Mouse (Mus musculus) cortical plate, adult 2 months (tissue): ENCODE measurements around the gene Pomp. TPM values are rescaled to one million over a fixed set of nuclear protein-coding genes. Genes with fewer than 3 reads are reported as not detected.
A peak's percentile ranks its signal among the peaks of the same experiment; 100 is the strongest.

Source experiments
- H3K27ac ChIP-seq: fragments of 200-500 bp; 2 replicates; pipeline ENCODE4 v1.5.1; 2012; ENCODE audit warnings: low read length, control low read depth, inconsistent platforms; ENCODE audit not compliant: insufficient read depth
- H3K4me1 ChIP-seq: fragments of 200-500 bp; 2 replicates; pipeline ENCODE4 v1.6.1; 2011; ENCODE audit warnings: low read length; ENCODE audit not compliant: control insufficient read depth, insufficient read depth
- H3K4me3 ChIP-seq: fragments of 200-500 bp; 2 replicates; pipeline ENCODE4 v1.5.1; 2011; ENCODE audit warnings: mild to moderate bottlenecking, low read length, control low read depth; ENCODE audit not compliant: insufficient read depth
- CTCF ChIP-seq: fragments of 200-500 bp; IDR thresholded peaks from 2 replicates; pipeline ENCODE4 v1.5.1; 2011; ENCODE audit warnings: mild to moderate bottlenecking, control low read depth, low read length; ENCODE audit not compliant: insufficient read depth; ENCODE audit errors: extremely low read depth
- POLR2A ChIP-seq: fragments of 200-500 bp; IDR thresholded peaks from 2 replicates; pipeline ENCODE4 v1.6.1; 2011; ENCODE audit warnings: mild to moderate bottlenecking, low read length, control low read depth; ENCODE audit not compliant: insufficient read depth; ENCODE audit errors: extremely low read depth
- polyA plus RNA-seq: library from polyadenylated mRNA; depleted of rRNA; stranded (reverse); fragments of >200 nt; gene quantifications from 2 replicates; pipeline ENCODE4 v1.2.3, GENCODE M21; 2012; rRNA removed

The Pomp gene
- polyA plus RNA-seq, result 212 TPM in 2 replicates

- Histone ChIP-seq H3K4me1 (peaks cover 5% of the 10 kb centered on the region; the same call in 1 of the 2 replicates), H3K4me3 (peak within 1 kb of the TSS; percentile 94), H3K27ac (peak within 1 kb of the TSS; percentile 98)
- TF ChIP-seq POLR2A (peak; percentile 72), CTCF (no peak)
Measured at GRCm38 (mm10) chr5:147860449-147861261, at the start of gene Pomp. TSS of gene Pomp (plus strand) at chr5:147860461.

GRCm38 (mm10) chr5:147812255-147813040 is 47.8 kb upstream of the Pomp start:
- no peak overlapping the region for H3K27ac ChIP-seq
- H3K4me3 ChIP-seq, result no peak overlapping the region
- no peak for TF ChIP-seq POLR2A
- no peak for TF ChIP-seq CTCF
- no peaks in the 10 kb centered on the region for H3K4me1 ChIP-seq

- no peak overlapping the region for H3K4me3 ChIP-seq
- no peak for TF ChIP-seq POLR2A
- TF ChIP-seq CTCF, result no peak
- no peak overlapping the region for H3K27ac ChIP-seq
- no peaks in the 10 kb centered on the region for H3K4me1 ChIP-seq
Measured at GRCm38 (mm10) chr5:147814971-147815370, 45.3 kb upstream of the Pomp start.

- Histone ChIP-seq H3K4me1 (no peaks in the 10 kb centered on the region), H3K4me3 (no peak overlapping the region), H3K27ac (no peak overlapping the region)
- TF ChIP-seq POLR2A (no peak), CTCF (no peak)
Measured at GRCm38 (mm10) chr5:147815592-147815991, 44.7 kb upstream of the Pomp start.

GRCm38 (mm10) chr5:147816465-147816864 is 43.8 kb upstream of the Pomp start:
- H3K4me1 ChIP-seq, result no peaks in the 10 kb centered on the region
- H3K4me3 ChIP-seq, result no peak overlapping the region
- no peak for TF ChIP-seq POLR2A
- TF ChIP-seq CTCF, result no peak
- H3K27ac ChIP-seq, result no peak overlapping the region

- H3K27ac ChIP-seq, result no peak overlapping the region
- H3K4me3 ChIP-seq, result no peak overlapping the region
- TF ChIP-seq POLR2A (no peak), CTCF (no peak)
- H3K4me1 ChIP-seq, result no peaks in the 10 kb centered on the region
Measured at GRCm38 (mm10) chr5:147817747-147818496, 42.3 kb upstream of the Pomp start.

GRCm38 (mm10) chr5:147818866-147819265 is 41.4 kb upstream of the Pomp start:
- no peak for TF ChIP-seq CTCF
- Histone ChIP-seq H3K4me3 (no peak overlapping the region), H3K27ac (no peak overlapping the region), H3K4me1 (no peaks in the 10 kb centered on the region)

- TF ChIP-seq CTCF (no peak), POLR2A (no peak)
- Histone ChIP-seq H3K27ac (no peak overlapping the region), H3K4me3 (no peak overlapping the region), H3K4me1 (no peaks in the 10 kb centered on the region)
Measured at GRCm38 (mm10) chr5:147819895-147820294, 40.4 kb upstream of the Pomp start.

GRCm38 (mm10) chr5:147824021-147824605 is 36.1 kb upstream of the Pomp start:
- H3K4me3 ChIP-seq, result no peak overlapping the region
- TF ChIP-seq CTCF, result no peak
- no peak for TF ChIP-seq POLR2A
- H3K27ac ChIP-seq, result no peak overlapping the region
- H3K4me1 ChIP-seq, result no peaks in the 10 kb centered on the region
